Mouse (Mus musculus) cerebellum, postnatal 4 days (tissue): ENCODE results near the gene 1700024B05Rik.
"Not testable (repeated sequence)": the region's sequence is repeated elsewhere in the genome, so short reads cannot be mapped to it uniquely, and the experiment has no call there.

Experiments
- DNase-seq, 2 experiments: peaks; one replicate each; pipeline ENCODE4 v3.0.0; 2022; ENCODE audit warnings: low spot score in 2 of 2, mixed read lengths in 1 of 2

The 1700024B05Rik gene

DNA sequence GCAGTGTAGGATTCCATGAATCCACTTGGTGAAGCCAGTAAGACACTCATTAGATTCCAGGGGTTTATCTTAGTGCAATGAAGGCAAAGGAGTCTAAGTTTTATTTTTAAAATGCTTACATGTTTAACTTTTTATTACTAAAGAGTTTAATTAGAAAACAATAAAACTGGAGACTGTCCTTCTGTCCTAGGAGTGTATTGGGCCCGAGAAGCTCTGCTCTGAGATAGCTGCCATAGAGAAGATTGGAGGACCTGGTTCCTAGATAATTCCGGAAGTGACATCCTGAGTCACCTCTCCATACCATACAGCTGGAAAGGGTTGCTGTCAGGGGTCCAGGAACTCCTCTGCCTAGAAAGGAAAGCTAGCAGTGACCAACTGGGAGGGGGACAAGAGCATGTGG lies at the start of gene 1700024B05Rik:
1700024B05Rik (plus strand) TSS at position 301 of the 400 bp plus-strand sequence.
- DNase-seq: not testable (repeated sequence)

DNA sequence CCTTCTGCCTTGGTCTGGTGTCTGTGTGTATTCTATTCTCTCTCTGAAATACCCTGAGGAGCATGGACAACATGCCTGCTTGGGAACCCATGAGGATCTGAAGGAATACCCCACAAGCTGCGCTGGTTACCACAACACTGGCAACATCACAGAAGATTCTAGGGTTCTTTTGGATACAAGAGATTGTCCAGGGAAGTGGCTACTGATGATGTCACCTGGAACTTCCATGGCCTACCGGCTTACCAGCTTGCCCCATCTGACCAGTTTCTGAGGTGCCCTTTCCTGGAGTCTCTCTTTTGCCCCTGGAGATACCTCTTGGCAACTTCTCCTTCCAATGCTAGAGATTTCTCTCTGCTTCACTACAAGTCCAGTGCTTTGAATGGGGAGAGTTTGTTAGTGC lies 36.6 kb upstream of the 1700024B05Rik start, which contains the start of gene Gm7980:
Gm7980 (minus strand) TSS at position 101 of the 400 bp plus-strand sequence.
- DNase-seq: not testable (repeated sequence)

DNA sequence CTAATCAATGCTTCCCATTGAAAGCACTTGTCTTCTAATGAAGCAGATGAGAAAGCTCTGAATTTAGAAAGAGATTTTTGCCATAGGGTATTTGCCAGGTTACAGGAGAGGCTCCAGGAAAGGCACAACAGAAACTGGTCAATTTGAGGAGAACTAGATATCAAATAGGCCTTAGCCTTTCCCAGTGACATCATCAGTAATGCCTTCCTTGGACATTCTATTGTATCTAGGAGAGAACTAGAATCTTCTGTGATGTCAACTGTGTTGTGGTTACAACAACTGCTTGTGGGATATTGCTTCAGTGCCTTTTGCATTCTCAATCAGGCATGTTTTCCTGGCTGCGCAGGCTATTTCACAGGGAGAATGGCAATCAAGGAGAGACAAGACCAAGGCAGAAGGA lies 19.1 kb upstream of the 1700024B05Rik start, which contains the start of gene 1700049E17Rik1:
1700049E17Rik1 (plus strand) TSS at position 301 of the 400 bp plus-strand sequence.
- not testable (repeated sequence) for DNase-seq

- not testable (repeated sequence) for DNase-seq
Measured at GRCm38 (mm10) chr14:41964095-41964494, 20.3 kb downstream of the 1700024B05Rik start.

- not testable (repeated sequence) for DNase-seq
Measured at GRCm38 (mm10) chr14:41967827-41968226, 24.0 kb downstream of the 1700024B05Rik start, which contains the start of gene Gm6401. Gm6401 (minus strand) TSS chr14:41967927.

- DNase-seq: not testable (repeated sequence)
Measured at GRCm38 (mm10) chr14:41968596-41968995, 24.8 kb downstream of the 1700024B05Rik start.

DNA sequence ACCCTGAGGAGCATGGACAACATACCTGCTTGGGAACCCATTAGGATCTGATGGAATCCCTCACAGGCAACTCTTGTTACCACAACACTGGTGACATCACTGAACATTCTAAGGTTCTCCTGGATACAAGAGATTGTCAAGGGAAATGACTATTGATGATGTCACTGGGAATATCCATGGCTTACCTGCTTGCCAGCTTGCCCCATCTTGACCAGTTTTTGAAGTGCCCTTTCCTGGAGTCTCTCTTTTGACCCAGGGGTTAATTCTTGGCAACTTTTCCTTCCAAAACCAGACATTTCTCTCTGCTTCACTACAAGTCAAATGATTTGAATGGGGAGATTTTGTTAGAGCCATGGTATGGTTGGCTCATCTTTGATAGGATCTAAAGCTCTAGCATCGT lies 39.4 kb downstream of the 1700024B05Rik start, which contains the start of gene Gm3543:
Gm3543 (minus strand) TSS at position 101 of the 400 bp plus-strand sequence.
- not testable (repeated sequence) for DNase-seq
